In genomic region chr13:86726695-86727094, GRCm38 (mm10) we compare ENCODE assay signal across 30 mouse cellular contexts.
DNase-seq lines count a peak whose midpoint lies in the region; ATAC-seq and TF ChIP-seq lines count a peak whose summit lies in the region.
"Had no signal": no experiment of that assay in that cellular context is flagged by ENCODE, and none has a peak within 500 bp of the region (broad histone marks: within the 10 kb centered on the region; RNA-seq: fewer than 3 reads in every experiment).

No protein-coding gene starts in this region.

- DNase-seq in embryonic facial prominence, embryonic 11.5 days (ENCODE audit: low spot score), result peak; percentile 27
- DNase-seq in embryonic facial prominence, embryonic 10.5 days (ENCODE audit: low spot score), result no peak
- peak; percentile 1 for DNase-seq in midbrain, embryonic 14.5 days
- DNase-seq in midbrain, embryonic 11.5 days (ENCODE audit: low spot score, missing footprints), result no peak
- DNase-seq in hindlimb bud, embryonic 11.5 days (ENCODE audit: extremely low spot score, low read depth, low spot score), result peak; percentile 1
- no peak for DNase-seq in hindbrain, postnatal 0 days (ENCODE audit: low spot score)
- no peak for DNase-seq in left cerebral cortex, postnatal 4 days
- DNase-seq: adrenal gland, adult 8-10 months; adrenal gland, postnatal 14 days; adrenal gland, postnatal 36 days; B cell, adult 2 months; cerebellum, adult 11 months; cerebellum, adult 18-20 months; cerebellum, adult 8-10 months; cerebellum, adult 9-11 months; cerebellum, postnatal 14 days; cerebellum, postnatal 36 days; embryo, embryonic 11 days had no signal

- H3K9ac ChIP-seq in embryonic facial prominence, embryonic 11.5 days (replicated peaks; ENCODE audit: low read length), result no peak overlapping the region
- no peak overlapping the region for H3K9ac ChIP-seq in midbrain, embryonic 14.5 days (replicated peaks; ENCODE audit: low read length)
- no peak overlapping the region for H3K9ac ChIP-seq in midbrain, embryonic 11.5 days (ENCODE audit: low read length)
- no peak overlapping the region for H3K9ac ChIP-seq in embryonic facial prominence, embryonic 15.5 days
- no peak overlapping the region for H3K9ac ChIP-seq in hindbrain, postnatal 0 days (replicated peaks; ENCODE audit: low read length)
- H3K9ac ChIP-seq: embryonic facial prominence, embryonic 13.5 days; forebrain, embryonic 12.5 days had no signal

- H3K27me3 ChIP-seq in embryonic facial prominence, embryonic 11.5 days (ENCODE audit: control insufficient read depth, insufficient read depth, low read length), result no peaks in the 10 kb centered on the region
- H3K27me3 ChIP-seq in embryonic facial prominence, embryonic 10.5 days (replicated peaks; ENCODE audit: low read depth, poor library complexity, severe bottlenecking), result no peaks in the 10 kb centered on the region
- 0 out of 2 replicates have a peak, but pooled peaks cover 7% of the 10 kb centered on the region for H3K27me3 ChIP-seq in midbrain, embryonic 14.5 days (ENCODE audit: control insufficient read depth, insufficient read depth, low read length)
- no peaks in the 10 kb centered on the region for H3K27me3 ChIP-seq in midbrain, embryonic 11.5 days (ENCODE audit: control insufficient read depth, insufficient read depth, low read length)
- no peaks in the 10 kb centered on the region for H3K27me3 ChIP-seq in embryonic facial prominence, embryonic 15.5 days
- H3K27me3 ChIP-seq in hindbrain, postnatal 0 days (ENCODE audit: insufficient read depth, low read length), result no peaks in the 10 kb centered on the region
- H3K27me3 ChIP-seq: CH12.LX; embryonic facial prominence, embryonic 13.5 days; forebrain, embryonic 12.5 days; Patski had no signal

- no peak for ATAC-seq in embryonic facial prominence, embryonic 11.5 days (replicated peaks; ENCODE audit: insufficient number of reproducible peaks, low FRiP score, low TSS enrichment, low read depth)
- no peak for ATAC-seq in midbrain, embryonic 14.5 days (ENCODE audit: low FRiP score, low TSS enrichment)
- no peak for ATAC-seq in midbrain, embryonic 11.5 days (ENCODE audit: low FRiP score)
- peak; percentile 67; the same call in 1 of the 2 replicates for ATAC-seq in embryonic facial prominence, embryonic 15.5 days (ENCODE audit: insufficient number of reproducible peaks, low FRiP score, low TSS enrichment, low read depth)
- no peak for ATAC-seq in hindbrain, postnatal 0 days
- ATAC-seq: activated CD4-positive, CD25-positive, alpha-beta regulatory T cell, adult 4 months; CD4-positive, CD25-positive, alpha-beta regulatory T cell, adult 4 months; forebrain, embryonic 14.5 days; forebrain, embryonic 16.5 days; Patski had no signal

- H3K36me3 ChIP-seq in embryonic facial prominence, embryonic 11.5 days (replicated peaks; ENCODE audit: control insufficient read depth, insufficient read depth, low read depth, low read length), result no peaks in the 10 kb centered on the region
- H3K36me3 ChIP-seq in embryonic facial prominence, embryonic 10.5 days (replicated peaks), result no peaks in the 10 kb centered on the region
- no peaks in the 10 kb centered on the region for H3K36me3 ChIP-seq in midbrain, embryonic 14.5 days (ENCODE audit: control insufficient read depth, insufficient read depth, low read length)
- H3K36me3 ChIP-seq in midbrain, embryonic 11.5 days (ENCODE audit: control insufficient read depth, insufficient read depth, low read length), result no peaks in the 10 kb centered on the region
- no peaks in the 10 kb centered on the region for H3K36me3 ChIP-seq in embryonic facial prominence, embryonic 15.5 days
- H3K36me3 ChIP-seq in hindbrain, postnatal 0 days (ENCODE audit: insufficient read depth, low read length), result no peaks in the 10 kb centered on the region
- H3K36me3 ChIP-seq: embryonic facial prominence, embryonic 13.5 days; forebrain, embryonic 10.5 days; forebrain, embryonic 12.5 days; G1E had no signal

- H3K4me2 ChIP-seq in embryonic facial prominence, embryonic 11.5 days (ENCODE audit: low read depth, low read length), result no peak overlapping the region
- no peak overlapping the region for H3K4me2 ChIP-seq in midbrain, embryonic 14.5 days (ENCODE audit: low read length)
- H3K4me2 ChIP-seq in midbrain, embryonic 11.5 days, result no peak overlapping the region
- no peak overlapping the region for H3K4me2 ChIP-seq in embryonic facial prominence, embryonic 15.5 days (replicated peaks)
- H3K4me2 ChIP-seq in hindbrain, postnatal 0 days (ENCODE audit: low read depth, low read length), result no peak overlapping the region
- H3K4me2 ChIP-seq: embryonic facial prominence, embryonic 13.5 days; forebrain, embryonic 12.5 days had no signal

- H3K4me3 ChIP-seq in embryonic facial prominence, embryonic 11.5 days (ENCODE audit: low read depth, low read length), result no peak overlapping the region
- no peak overlapping the region for H3K4me3 ChIP-seq in embryonic facial prominence, embryonic 10.5 days
- no peak overlapping the region for H3K4me3 ChIP-seq in midbrain, embryonic 14.5 days (replicated peaks; ENCODE audit: low read depth, low read length)
- no peak overlapping the region for H3K4me3 ChIP-seq in midbrain, embryonic 11.5 days (ENCODE audit: low read depth, low read length)
- no peak overlapping the region for H3K4me3 ChIP-seq in embryonic facial prominence, embryonic 15.5 days (replicated peaks)
- H3K4me3 ChIP-seq in hindbrain, postnatal 0 days (ENCODE audit: low read length), result no peak overlapping the region
- H3K4me3 ChIP-seq: embryonic facial prominence, embryonic 13.5 days; erythroblast, embryonic 14.5 days; forebrain, embryonic 10.5 days; forebrain, embryonic 12.5 days had no signal

- no peaks in the 10 kb centered on the region for H3K4me1 ChIP-seq in embryonic facial prominence, embryonic 11.5 days (ENCODE audit: control insufficient read depth, insufficient read depth, low read length)
- H3K4me1 ChIP-seq in embryonic facial prominence, embryonic 10.5 days, result no peaks in the 10 kb centered on the region
- no peaks in the 10 kb centered on the region for H3K4me1 ChIP-seq in midbrain, embryonic 14.5 days (ENCODE audit: control insufficient read depth, insufficient read depth, low read length)
- H3K4me1 ChIP-seq in midbrain, embryonic 11.5 days (ENCODE audit: control insufficient read depth, insufficient read depth, low read length), result no peaks in the 10 kb centered on the region
- H3K4me1 ChIP-seq in embryonic facial prominence, embryonic 15.5 days, result no peaks in the 10 kb centered on the region
- H3K4me1 ChIP-seq in hindbrain, postnatal 0 days (ENCODE audit: insufficient read depth, low read length), result no peaks in the 10 kb centered on the region
- H3K4me1 ChIP-seq: embryonic facial prominence, embryonic 13.5 days; forebrain, embryonic 10.5 days; forebrain, embryonic 12.5 days had no signal

- no peak for TF ChIP-seq CTCF in hindbrain, postnatal 0 days (IDR thresholded peaks at IDR 0.05; ENCODE audit: low read depth)

- no peaks in the 10 kb centered on the region for H3K9me3 ChIP-seq in embryonic facial prominence, embryonic 11.5 days (replicated peaks; ENCODE audit: control insufficient read depth, low read length)
- no peaks in the 10 kb centered on the region for H3K9me3 ChIP-seq in embryonic facial prominence, embryonic 10.5 days
- H3K9me3 ChIP-seq in midbrain, embryonic 14.5 days (ENCODE audit: control insufficient read depth, low read length), result no peaks in the 10 kb centered on the region
- H3K9me3 ChIP-seq in midbrain, embryonic 11.5 days (ENCODE audit: control insufficient read depth, low read length), result no peaks in the 10 kb centered on the region
- H3K9me3 ChIP-seq in embryonic facial prominence, embryonic 15.5 days (replicated peaks), result no peaks in the 10 kb centered on the region
- H3K9me3 ChIP-seq in hindbrain, postnatal 0 days (ENCODE audit: low read length), result no peaks in the 10 kb centered on the region
- H3K9me3 ChIP-seq: embryonic facial prominence, embryonic 13.5 days; forebrain, embryonic 10.5 days; forebrain, embryonic 12.5 days; G1E had no signal

- H3K27ac ChIP-seq in embryonic facial prominence, embryonic 11.5 days (replicated peaks; ENCODE audit: low read depth, low read length), result no peak overlapping the region
- no peak overlapping the region for H3K27ac ChIP-seq in embryonic facial prominence, embryonic 10.5 days (replicated peaks)
- no peak overlapping the region for H3K27ac ChIP-seq in midbrain, embryonic 14.5 days (replicated peaks; ENCODE audit: low read depth, low read length)
- H3K27ac ChIP-seq in midbrain, embryonic 11.5 days (ENCODE audit: low read depth, low read length), result no peak overlapping the region
- no peak overlapping the region for H3K27ac ChIP-seq in embryonic facial prominence, embryonic 15.5 days (replicated peaks)
- H3K27ac ChIP-seq in hindbrain, postnatal 0 days, result no peak overlapping the region
- H3K27ac ChIP-seq: embryonic facial prominence, embryonic 13.5 days; forebrain, embryonic 10.5 days; forebrain, embryonic 12.5 days had no signal

- intact Hi-C loops in left cerebral cortex, postnatal 4 days (cut with DNase I), result no loop called here

Comparison
In these comparisons a context has a peak if more than half of its experiments do, and no peak if none do; other contexts are left out.
1. DNase-seq: peak in embryonic facial prominence, embryonic 11.5 days (single experiment), midbrain, embryonic 14.5 days (single experiment) and hindlimb bud, embryonic 11.5 days (single experiment); none in embryonic facial prominence, embryonic 10.5 days (single experiment), midbrain, embryonic 11.5 days (single experiment), hindbrain, postnatal 0 days (single experiment) and left cerebral cortex, postnatal 4 days (single experiment).